Mouse (Mus musculus) heart, postnatal 25 days (tissue): Measurements from ENCODE around the gene S100a11. TPM values are rescaled to one million over a fixed set of nuclear protein-coding genes. Genes with fewer than 3 reads are reported as not detected.
"Not testable (repeated sequence)": the region's sequence is repeated elsewhere in the genome, so short reads cannot be mapped to it uniquely, and the experiment has no call there.

ENCODE experiments used
- DNase-seq: peaks from one replicate; pipeline ENCODE4 v3.0.0; 2022; ENCODE audit warnings: low spot score
- intact Hi-C: fragments of 180-260 bp; cut with DNase I; formaldehyde crosslinking; loops from one replicate; pipeline ENCODE4 v1.15.1; 2025
- total RNA-seq, 2 experiments: library from RNA; stranded (reverse); gene quantifications; 2 replicates each; pipeline ENCODE4 v1.2.3; 2021

S100a11 gene
- total RNA-seq = 10 to 100 TPM; 82.1 to 97.0 TPM

DNA sequence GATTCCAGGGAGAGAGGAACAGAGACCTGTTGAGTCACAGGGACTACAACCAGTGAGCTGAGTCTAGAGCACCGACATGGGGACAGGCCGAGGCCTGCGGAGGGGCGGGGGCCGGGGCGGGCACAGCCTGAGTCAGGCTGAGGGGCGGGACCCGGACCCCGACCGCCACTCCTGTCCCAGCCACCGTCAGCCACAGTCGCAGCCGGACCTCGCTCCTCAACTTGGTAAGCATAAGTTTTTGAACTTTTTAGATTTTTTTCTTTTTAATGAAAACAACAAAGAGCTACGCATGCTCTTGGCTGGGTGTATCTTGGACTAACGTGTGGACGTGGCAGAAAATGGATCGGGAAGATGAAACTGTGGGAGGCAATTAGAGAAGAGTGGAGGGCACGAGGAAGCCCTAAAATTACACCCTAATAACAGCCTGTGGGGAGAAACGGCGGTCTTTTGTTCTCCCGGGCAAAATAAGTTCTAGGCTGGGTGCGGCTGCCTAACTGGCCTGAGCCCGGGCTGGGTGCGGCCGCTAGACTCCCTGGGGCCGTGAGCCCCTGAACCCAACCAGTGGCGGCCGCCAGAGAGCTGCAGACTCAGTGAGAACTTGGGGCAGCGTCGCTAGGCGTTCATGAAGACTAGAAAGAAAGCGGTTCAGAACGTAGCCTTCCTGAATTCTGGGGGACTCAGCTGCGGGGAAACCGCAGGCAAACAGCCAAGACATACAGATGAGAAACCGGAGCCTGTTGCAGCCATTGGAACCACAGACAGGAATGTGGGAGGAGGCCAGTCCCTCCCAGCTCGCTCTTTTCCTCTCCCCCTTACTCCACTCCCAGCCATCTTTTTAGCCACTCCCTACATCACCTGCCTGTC lies at the start of gene S100a11:
S100a11 (plus strand) TSS at position 159 of the 864 bp plus-strand sequence.
- peak; percentile 56 for DNase-seq
- intact Hi-C loops = no loop called here

DNA sequence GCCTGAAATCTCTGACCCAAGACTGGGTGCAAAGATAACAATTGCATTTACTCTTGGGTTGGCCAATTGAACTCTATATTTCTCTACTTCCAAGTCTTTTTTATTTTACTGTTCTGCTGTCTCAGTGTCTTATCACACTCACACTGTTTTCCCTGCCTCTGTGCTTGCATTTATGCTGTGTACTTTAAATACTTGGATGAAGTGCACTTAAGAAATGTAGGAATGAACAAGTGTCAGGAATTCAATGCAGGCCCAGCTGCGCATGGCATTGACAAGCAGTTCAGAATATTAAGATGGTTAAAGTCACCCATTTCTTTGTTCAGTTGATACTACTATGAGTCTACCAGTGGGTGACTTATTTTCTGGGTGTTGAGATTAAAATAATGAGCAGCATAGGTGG lies 40.2 kb upstream of the S100a11 start:
- no peak for DNase-seq
- intact Hi-C loops = no loop called here

DNA sequence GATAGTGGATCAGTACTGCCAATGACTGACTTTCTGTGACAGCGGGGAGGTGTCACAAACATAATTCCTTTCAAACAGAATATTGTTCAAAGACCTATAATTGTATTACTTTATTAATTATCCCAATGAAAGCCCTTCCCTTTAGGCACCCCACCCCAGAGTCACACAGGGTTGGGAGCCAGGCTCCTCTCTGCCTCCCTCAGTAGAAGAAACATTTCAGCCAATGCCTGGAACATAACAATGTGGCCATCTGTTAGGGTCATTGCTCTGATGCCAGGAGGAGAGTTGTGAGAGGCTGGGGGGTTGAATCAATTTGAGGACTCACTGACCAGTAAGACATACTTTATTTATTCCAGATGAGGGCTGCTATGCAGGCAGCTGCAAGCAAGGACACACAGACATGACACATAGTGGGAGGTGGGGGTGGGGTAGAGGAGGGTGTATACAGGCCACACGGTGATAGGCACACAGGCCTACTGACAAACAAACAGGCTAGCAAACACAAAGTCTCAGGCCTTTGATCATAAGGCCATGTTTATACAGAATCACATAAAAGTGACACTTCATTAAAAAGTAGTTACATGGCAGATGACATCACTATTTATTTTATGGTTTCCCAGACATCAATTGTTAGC lies 38.2 kb upstream of the S100a11 start:
- intact Hi-C loops = no loop called here
- DNase-seq = no peak

DNA sequence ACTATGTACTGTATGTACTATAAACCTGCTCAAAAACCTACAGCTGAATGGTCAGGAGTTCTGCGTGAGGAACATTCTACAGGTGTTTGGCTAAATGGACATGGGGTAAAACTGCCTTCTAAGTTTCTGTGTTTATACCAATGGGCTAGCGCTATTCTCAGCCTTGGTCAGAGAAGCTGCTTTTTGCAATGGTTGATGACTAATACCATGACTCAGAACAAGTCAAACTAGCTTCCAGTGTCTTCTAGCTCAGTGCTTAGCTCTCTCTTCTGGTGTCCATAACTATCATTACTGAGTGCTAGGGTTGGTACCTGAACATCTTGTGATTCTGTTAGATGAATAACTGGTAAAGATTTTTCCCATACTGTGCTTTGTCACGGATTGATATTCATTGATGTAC lies 34.7 kb upstream of the S100a11 start:
- intact Hi-C loops = no loop called here
- no peak for DNase-seq

DNA sequence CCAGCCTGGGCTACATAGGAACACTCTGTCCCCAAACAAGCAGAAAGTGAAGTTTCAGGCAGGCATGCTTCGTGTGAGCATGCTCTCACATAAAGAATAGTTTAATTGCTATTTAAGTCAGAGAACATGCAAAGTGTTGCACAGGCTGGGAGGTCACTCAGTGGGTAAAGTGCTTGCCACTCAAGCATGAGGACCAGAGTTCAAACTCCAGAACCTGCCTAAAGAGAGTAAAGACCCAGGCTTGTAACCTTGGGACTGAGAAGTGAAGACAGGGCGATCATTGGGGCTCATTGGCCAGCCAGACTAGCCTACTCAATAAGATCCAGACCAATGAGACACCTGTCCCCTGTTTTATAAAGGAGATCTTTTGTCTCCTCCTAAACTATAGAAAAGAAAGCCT lies 31.7 kb upstream of the S100a11 start:
- intact Hi-C loops = no loop called here
- no peak for DNase-seq

DNA sequence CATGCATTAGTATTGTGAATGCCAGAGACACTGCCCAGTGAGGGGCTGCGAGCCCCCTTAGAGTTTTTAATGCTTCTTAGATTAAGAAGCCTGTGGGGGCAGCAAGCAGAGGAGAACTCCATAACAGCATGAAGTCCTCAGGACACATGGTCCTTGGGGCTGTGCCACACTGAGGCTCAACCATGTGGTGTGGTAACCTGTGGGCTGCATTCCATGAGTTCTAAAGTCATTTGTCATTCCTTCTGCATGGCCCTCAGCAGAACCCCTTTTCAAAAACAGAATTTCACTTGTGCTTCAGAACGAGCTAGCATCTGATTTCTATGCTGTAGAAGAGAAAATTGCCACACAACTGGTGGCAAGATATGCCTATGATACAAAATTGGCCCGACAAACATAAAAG lies 28.1 kb upstream of the S100a11 start:
- no peak for DNase-seq
- intact Hi-C loops = no loop called here

DNA sequence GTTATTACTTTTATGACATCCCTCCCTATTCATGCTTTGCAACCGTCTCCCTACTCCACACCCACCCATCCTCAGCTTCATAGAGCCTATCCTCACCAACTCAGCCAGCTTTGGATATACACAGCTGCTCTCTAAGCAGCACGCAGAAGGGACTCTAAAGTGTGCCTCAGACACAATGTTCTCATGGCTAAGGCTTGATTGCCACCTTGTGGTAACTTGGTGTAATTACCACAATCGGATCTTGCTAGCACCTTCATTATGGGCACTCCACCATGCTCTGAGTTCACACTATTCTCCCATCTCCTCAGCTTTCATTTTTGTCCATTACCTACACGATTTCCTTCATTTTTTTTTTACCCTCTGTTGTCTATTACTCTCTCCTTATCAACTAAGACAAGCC lies 26.3 kb upstream of the S100a11 start:
- no peak for DNase-seq
- intact Hi-C loops = loop anchor here (1.0 kb wide), 2 partner anchors 132 to 364 kb away; no protein-coding TSS in a partner anchor

DNA sequence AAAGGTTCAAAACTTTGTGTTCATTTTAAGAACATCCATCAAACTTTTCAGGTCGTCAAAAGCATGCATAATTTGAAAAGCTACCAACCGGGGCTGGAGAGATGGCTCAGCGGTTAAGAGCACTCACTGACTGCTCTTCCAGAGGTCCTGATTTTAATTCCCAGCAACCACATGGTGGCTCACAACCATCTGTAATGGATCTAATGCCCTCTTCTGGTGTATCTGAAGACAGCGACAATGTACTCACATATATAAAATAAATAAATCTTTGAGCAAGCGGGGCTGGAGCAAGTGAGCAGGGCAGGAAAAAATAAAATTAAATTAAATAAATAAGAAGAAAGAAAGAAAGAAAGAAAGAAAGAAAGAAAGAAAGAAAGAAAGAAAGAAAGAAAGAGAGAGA lies 25.5 kb upstream of the S100a11 start:
- DNase-seq = not testable (repeated sequence)
- intact Hi-C loops = loop anchor here (1.0 to 5.0 kb wide), 3 partner anchors 132 to 382 kb away; no protein-coding TSS in a partner anchor

DNA sequence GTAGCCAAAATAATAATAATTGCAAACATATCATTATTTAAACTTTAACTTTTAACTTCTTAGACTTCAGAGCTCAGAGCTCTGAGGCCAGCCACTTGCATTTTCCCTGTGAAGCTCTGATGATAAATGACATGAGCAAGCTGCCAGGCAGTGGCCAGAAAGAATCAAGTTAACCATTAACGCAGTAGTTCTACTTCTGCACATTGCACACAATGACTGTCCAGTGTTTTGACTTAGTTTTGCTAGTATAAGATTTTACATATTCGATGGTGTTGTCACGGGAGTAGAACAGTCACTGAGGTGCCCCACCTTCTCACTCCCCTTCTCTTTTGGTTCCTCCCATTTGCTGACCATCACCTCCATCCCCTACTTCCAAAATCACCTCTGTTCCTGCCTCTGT lies 23.2 kb upstream of the S100a11 start:
- no peak for DNase-seq
- intact Hi-C loops = loop anchor here (5.0 kb wide), 1 partner anchor 385 kb away; no protein-coding TSS in a partner anchor

DNA sequence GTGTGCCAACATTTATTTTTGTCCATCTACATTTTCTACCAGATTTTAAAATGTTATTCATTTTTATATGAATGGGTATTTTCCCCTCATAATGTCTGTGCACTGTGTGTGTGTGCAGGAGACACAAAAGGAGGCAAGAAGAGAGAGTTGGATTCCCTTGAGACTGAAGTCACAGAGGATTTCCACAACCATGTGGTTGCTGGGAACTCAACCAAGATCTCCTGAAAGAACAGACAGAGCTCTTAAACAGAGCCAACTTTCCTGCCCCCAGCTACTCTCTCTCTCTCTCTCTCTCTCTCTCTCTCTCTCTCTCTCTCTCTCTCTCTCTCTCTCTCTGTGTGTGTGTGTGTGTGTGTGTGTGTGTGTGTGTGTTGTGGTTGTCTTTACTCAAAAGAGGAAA lies 21.2 kb upstream of the S100a11 start:
- intact Hi-C loops = loop anchor here (5.0 kb wide), 1 partner anchor 387 kb away; no protein-coding TSS in a partner anchor
- no peak for DNase-seq

DNA sequence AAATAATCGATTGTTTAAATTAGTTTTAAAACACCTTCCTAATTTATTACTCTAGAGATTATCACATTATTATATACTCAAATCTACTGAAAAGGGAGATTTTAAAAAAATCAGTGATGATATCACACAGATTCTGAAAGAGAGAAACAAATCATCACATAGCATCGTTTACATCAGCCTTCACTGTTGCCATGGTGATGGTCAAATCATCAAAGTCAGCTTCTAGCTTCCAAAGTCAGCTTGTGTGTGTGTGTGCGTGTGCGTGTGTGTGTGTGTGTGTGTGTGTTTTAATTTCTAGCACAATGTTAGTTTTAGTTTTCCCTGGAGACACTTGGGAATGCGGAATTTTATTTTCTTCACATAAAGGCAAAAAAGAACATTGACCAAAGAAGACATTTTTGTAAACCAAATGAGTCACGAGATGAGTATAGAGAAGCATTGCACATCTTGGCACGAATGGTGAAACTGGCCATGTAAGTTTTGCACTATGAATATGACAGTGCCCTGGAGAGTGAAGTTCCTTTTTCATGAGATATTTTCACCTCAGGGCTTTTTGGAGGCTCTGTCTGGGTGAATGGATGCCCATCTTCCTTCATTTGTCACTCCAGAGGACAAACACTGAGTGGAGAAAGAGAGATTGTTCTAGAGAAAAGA lies 15.6 kb upstream of the S100a11 start:
- intact Hi-C loops = no loop called here
- no peak for DNase-seq

DNA sequence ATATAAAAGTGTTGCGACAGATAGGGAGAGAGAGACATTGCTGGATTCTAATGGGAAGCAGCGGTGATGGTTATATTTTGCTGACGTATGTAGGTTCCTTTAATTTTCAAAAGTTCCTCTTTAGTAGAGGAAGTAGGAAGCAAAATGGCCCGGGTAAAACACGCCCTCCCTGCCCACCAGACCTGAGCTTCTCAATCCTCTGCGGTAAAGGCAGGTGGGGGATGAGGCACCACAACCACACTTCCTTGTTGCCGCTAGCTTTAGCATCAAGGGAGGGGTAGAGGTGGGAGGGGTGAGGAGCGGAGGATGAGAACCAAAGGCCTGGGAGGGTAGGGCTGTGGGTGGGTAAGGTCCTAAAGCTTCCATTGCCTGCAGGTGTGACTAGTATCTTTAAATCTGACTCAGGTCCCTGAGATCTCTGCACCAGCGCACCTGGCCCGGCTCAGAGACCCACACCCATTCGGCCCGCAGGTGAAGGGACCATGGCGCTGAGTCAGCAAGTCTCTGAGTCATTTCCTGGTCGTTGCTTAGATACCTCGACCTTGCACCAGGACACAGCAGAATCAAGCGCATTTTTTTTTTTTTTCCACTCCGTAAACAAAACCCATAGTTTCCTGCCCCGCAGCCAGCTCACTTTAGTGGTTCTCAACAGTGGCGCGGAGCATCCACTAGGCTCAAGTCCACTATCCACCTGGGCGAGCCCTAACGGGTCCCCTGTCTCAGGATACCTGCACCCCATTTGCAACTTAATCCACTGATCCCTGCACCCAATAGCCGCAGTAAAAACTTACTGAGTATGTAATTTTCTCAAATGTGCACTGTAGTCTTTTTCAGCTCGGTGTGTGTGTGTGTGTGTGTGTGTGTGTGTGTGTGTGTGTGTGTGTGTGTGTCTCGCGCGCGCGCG lies 14.1 kb upstream of the S100a11 start:
- DNase-seq = no peak
- intact Hi-C loops = no loop called here

DNA sequence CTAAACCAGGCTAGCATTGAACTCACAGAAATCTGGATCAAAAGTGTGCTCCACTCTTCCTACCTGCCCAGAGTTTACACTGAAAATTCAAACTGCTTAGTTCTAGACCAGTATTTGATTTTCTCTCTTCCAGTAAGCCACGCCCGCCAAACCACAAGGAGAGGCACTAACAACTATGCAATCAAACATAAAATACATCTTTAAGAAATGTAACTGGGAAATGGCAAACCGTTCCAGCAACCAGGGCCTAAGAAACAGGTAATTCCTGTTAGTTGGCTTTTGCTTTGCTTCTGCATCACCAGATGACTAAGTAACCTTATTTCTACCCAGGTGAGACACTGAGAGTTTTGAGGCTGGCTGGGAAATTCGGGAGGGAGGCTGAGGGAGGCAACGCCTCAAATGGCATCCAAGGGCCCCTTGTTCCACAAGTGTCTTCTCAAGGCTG lies 13.4 kb upstream of the S100a11 start:
- intact Hi-C loops = no loop called here
- DNase-seq = no peak

DNA sequence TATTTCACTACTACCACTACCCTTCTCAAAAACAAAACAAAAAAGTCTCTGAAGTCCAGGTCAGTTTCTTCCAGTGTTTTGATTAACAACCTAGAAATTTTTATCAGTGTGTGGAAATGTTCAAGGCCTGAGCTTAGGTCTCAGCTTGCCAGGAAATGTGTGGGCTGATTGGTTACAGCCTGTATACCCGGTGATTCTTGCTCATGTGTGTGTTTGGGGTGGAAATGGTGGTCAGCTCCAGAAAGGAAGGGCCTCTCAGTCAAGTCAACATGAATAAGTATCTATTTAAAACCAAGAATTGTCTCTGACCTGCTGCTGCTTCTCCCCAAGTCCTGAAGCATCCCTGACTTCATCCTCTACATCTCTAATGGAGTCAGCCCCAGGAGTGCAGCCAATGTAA lies 11.0 kb upstream of the S100a11 start:
- DNase-seq = no peak
- intact Hi-C loops = no loop called here

DNA sequence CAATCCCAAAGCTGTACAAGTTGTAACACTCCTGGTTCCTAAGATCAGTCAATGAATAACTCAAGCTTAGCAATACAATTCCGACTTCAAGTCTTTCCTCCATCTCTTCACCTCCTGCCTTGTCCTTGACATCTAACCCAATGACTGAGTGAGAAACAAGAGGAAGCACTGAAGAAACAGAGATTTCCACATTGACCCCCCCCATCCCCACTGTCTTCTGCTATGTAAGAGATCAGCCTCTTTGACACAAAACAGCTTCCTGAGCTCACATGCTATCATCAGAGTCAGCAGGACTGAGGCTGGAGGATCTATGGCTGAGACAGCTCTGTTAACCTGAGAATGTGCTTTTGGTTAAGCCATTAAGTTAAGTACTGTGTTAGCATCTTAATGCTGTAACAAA lies 9.3 kb upstream of the S100a11 start:
- intact Hi-C loops = no loop called here
- no peak for DNase-seq

DNA sequence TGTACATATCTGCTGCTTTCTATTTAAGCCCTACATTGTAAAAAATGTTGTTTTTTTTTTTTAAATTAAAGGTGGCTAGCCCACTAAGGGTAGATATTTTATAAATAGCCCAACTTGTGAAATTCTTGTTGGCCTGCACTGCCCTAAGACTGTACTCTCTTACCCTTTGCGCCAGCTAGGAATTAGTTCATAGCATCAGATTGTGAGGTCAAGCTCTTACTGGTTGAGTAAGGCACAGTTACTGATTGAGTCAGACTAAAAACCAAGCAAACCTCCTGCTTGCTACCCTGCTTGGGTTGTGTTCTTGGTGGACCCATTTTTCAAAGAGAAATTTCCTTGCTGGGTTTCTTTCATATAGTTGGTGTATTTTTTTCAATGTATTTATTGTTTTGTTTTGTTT lies 8.5 kb upstream of the S100a11 start:
- no peak for DNase-seq
- intact Hi-C loops = no loop called here

DNA sequence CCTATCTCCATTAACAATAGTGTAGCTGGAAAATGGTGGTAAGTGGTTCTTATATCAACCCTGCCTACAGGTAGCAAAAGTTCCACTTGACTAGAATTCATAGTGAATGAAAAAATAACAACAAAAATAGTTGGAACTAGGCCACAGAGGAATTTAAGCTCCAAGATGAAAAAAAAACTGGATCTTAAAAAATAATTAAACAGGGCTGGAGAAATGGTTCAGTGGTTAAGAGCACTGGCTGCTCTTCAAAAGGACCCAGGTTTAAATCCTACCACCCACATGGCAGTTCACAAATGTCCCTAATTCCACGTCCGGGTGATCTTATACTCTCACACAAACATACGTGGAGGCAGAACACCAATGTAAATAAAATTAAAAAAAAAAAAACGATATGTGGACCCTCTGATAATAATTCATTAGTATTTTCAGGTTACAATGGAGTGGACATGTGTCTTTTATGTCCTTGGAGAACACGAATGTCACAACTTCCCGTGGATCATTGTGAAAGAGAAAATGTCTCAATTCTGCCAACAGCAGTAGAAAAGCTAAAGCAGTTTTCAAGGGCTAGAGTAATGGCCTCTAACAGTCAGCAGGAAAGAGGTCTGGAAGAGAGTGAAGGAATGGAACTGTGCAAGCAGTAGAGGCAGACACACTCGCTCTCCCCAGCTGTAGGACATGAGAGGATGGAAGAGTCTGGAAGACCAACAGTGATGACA lies 7.7 kb upstream of the S100a11 start:
- intact Hi-C loops = no loop called here
- no peak for DNase-seq

DNA sequence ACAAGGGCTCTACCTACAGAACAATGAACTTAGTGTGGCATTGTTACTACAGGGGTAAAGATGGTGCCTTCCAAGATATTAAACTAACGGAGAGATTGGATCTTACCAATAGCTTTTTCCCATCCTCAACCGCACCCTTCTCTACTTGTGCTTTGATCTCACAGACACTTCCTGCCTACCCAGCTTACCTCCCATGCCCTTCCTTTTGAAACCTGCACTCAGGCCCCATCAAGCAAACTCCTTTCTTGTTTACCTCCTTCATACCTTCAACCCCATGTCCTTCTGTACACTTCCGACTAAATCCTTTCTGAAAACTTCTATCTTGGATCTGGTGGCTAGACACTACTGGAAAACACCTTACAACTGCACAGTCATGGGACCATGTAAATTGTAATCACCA lies 5.7 kb upstream of the S100a11 start:
- intact Hi-C loops = no loop called here
- DNase-seq = no peak

DNA sequence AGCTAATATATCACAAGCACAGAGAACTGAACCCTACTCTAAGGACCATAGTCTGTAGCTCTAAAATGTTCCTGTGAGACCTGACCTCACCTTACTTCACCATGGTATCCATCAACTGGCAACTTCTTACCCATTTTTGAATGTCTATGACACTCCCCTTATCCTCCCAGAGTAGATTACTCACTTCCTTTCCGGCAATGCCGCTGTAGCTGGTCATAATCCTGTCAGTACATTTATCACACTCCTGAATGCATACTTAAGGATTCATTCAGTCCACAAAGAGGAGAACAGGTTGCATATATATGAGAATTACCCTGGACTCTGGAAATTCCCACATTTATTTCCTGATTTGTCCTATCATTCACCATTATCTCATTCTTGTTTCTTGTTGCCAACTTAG lies 2.9 kb upstream of the S100a11 start:
- intact Hi-C loops = no loop called here
- DNase-seq = no peak
